Mouse (Mus musculus): ENCODE data around the gene Rab10. TPM values are rescaled to one million over a fixed set of nuclear protein-coding genes. Genes with fewer than 3 reads are reported as not detected.

Rab10 gene
- polyA plus RNA-seq, 1 experiment from 2014 or later, result 160 TPM

DNA sequence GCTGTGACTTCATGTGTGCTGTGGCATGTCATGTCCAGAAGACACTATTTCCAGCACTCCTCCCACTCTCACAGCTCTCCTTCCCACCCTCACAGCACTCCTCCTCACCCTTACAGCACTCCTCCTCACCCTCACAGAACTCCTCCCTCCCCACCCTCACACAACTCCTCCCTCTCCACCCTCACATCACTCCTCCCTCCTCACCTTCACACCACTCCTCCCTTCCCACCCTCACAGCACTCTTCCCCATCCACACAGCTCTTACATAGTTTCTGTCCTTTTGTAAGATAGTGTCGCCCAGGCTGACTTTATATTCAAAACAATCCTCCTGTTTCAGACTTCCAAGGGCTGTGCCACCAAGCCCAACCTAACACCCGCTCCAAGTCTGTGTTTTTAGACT is 86.4 kb downstream of the Rab10 start:
- Histone ChIP-seq H3K27ac (no peak overlapping the region), H3K4me1 (no peaks in the 10 kb centered on the region), H3K27me3 (no peaks in the 10 kb centered on the region), H3K4me3 (no peak overlapping the region), H3K4me2 (replicated peaks) (no peak overlapping the region), H3K9me3 (replicated peaks) (no peaks in the 10 kb centered on the region), H3K36me3 (no peaks in the 10 kb centered on the region), H3K9ac (no peak overlapping the region)
- ATAC-seq (ENCODE audit: low FRiP score), result no peak
- WGBS, result 75% methylated on average over 2 of the region's 2 CpGs

DNA sequence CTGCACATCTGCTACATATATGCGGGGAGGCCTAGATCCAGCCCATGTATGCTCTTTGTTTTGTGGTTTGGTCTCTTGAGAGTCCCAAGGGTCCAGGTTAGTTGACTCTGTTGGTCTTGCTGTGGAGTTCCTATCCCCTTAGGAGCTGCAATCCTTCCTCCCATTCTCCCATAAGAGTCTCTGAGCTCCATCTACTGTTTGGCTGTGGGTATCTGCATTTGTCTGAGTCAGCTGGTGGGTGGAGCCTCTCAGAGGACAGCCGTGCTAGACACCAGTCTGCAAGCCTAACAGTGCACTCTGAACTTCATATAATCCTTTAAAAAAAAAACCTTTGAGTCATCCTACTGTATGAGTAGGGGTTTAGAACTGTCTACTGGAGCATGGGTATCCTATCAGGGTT is 99.6 kb downstream of the Rab10 start:
- Histone ChIP-seq H3K4me1 (no peaks in the 10 kb centered on the region), H3K4me3 (no peak overlapping the region), H3K36me3 (no peaks in the 10 kb centered on the region), H3K27ac (no peak overlapping the region), H3K4me2 (replicated peaks) (no peak overlapping the region), H3K9ac (no peak overlapping the region), H3K9me3 (replicated peaks) (0 out of 2 replicates have a peak, but pooled peaks cover 3% of the 10 kb centered on the region), H3K27me3 (no peaks in the 10 kb centered on the region)
- WGBS, result 71% methylated on average over 2 of the region's 2 CpGs
- ATAC-seq (ENCODE audit: low FRiP score), result no peak

DNA sequence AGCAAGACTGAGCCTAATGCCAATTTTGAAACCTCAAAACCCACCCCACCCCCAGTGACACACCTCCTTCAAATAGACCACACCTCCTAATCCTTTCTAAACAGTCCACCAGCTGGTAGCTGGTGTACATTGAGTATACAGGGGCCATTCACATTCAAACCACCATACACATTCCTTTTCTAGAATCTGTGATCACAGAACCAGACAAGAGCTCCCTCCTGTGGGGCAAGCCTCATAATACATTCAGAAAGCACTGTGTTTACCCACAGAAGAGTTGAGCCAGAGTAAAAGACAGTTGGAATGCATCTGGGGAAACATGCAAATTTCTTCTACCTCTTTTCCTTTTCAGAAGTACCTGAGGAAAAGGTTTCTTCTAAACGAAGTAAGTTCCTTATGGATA is 100.6 kb downstream of the Rab10 start:
- no peak overlapping the region for H3K9ac ChIP-seq
- no peaks in the 10 kb centered on the region for H3K27me3 ChIP-seq
- no peaks in the 10 kb centered on the region for H3K36me3 ChIP-seq
- H3K9me3 ChIP-seq (replicated peaks), result 0 out of 2 replicates have a peak, but pooled peaks cover 3% of the 10 kb centered on the region
- no peak overlapping the region for H3K27ac ChIP-seq
- whole genome bisulfite sequencing, result 77% methylated on average over 1 of the region's 1 CpGs
- no peak for ATAC-seq (ENCODE audit: low FRiP score)
- H3K4me3 ChIP-seq, result no peak overlapping the region
- H3K4me2 ChIP-seq (replicated peaks), result no peak overlapping the region
- no peaks in the 10 kb centered on the region for H3K4me1 ChIP-seq

Other genes with a start within 250 kb of the Rab10 start
- 64.2 and 64.8 TPM in 2 replicates for gene Kif3c, start 55.2 kb upstream of the Rab10 start, polyA plus RNA-seq (2016; fragmentation: Nextera tagmentation; extraction: Ambion mirVana)
- 19.2 and 20.9 TPM in 2 replicates for gene Asxl2, start 116.9 kb upstream of the Rab10 start, polyA plus RNA-seq (2016; fragmentation: Nextera tagmentation; extraction: Ambion mirVana)

All from hindbrain, embryonic 12.5 days (tissue).